Mouse (Mus musculus): Measurements from ENCODE around the gene Glis3.

DNA sequence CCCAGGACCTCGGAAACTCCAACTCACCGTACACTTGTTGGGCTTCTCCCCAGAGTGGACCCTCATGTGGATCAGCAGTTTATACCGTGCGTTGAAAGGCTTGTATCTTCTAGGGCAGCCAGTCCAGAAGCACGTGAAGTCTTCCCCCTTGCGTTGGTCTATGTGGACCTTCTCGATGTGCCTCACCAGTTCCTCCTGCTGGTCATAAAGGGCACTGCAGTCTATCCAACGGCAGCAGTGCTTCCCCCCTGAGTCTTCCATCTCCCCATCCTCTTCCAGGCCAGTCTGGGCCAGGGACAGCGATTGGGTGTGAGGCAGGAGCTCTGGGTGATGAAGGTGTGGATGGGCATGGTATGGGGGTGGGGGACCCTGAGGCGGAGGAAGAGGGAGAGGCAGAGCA, 149.0 kb downstream of the Glis3 start:
- TF ChIP-seq CTCF (IDR thresholded peaks at IDR 0.05; ENCODE audit: low read depth) (peak; percentile 86), EP300 (optimal IDR thresholded peaks at IDR 0.05) (no peak)

Measured in stomach, postnatal 0 days (tissue).